Mouse (Mus musculus) limb, embryonic 13.5 days (tissue): ENCODE measurements around the gene Gm11096. TPM values are rescaled to one million over a fixed set of nuclear protein-coding genes. Genes with fewer than 3 reads are reported as not detected.

Source experiments
- ATAC-seq: fragments of 200-750 bp; cut with Nextera tagmentation; 2 replicates; pipeline ENCODE4 v1.8.0; 2017; ENCODE audit warnings: low read depth, moderate number of reproducible peaks, moderate TSS enrichment; ENCODE audit not compliant: low FRiP score
- H3K27ac ChIP-seq: fragments of 300-500 bp; sonication (generic); 2 replicates; pipeline ENCODE4 v1.5.1; 2015; ENCODE audit warnings: inconsistent platforms, mild to moderate bottlenecking, moderate library complexity
- H3K27me3 ChIP-seq: fragments of 300-500 bp; sonication (generic); 2 replicates; pipeline ENCODE4 v1.6.1; 2015; ENCODE audit warnings: mild to moderate bottlenecking, inconsistent platforms
- H3K36me3 ChIP-seq: fragments of 300-500 bp; sonication (generic); 2 replicates; pipeline ENCODE4 v1.6.1; 2015; ENCODE audit warnings: inconsistent platforms, mild to moderate bottlenecking, moderate library complexity
- H3K4me1 ChIP-seq: fragments of 300-500 bp; sonication (generic); 2 replicates; pipeline ENCODE4 v1.6.1; 2015; ENCODE audit warnings: inconsistent platforms
- H3K4me2 ChIP-seq: fragments of 300-500 bp; sonication (generic); replicated peaks from 2 replicates; pipeline ENCODE4 v1.6.1; 2015; ENCODE audit warnings: inconsistent platforms, mild to moderate bottlenecking, moderate library complexity
- H3K4me3 ChIP-seq: fragments of 300-500 bp; sonication (generic); 2 replicates; pipeline ENCODE4 v1.5.1; 2015; ENCODE audit warnings: moderate library complexity, mild to moderate bottlenecking, inconsistent platforms
- H3K9ac ChIP-seq: fragments of 300-500 bp; sonication (generic); 2 replicates; pipeline ENCODE4 v1.6.1; 2015; ENCODE audit warnings: mild to moderate bottlenecking, inconsistent platforms
- H3K9me3 ChIP-seq: fragments of 300-500 bp; sonication (generic); 2 replicates; pipeline ENCODE4 v1.6.1; 2016; ENCODE audit warnings: inconsistent platforms
- WGBS: fragments of 180-500 bp; shearing (Covaris S2); methylation state at CpG from one replicate; pipeline ENCODE4 v1.1.7; 2015; 5-methylcytosine and 5-hydroxymethylcytosine counted together
- polyA plus RNA-seq: library from polyadenylated mRNA; unstranded; fragments of >200 nt; fragmentation: Nextera tagmentation; extraction: Ambion mirVana; gene quantifications from 2 replicates; pipeline ENCODE4 v1.2.1, GENCODE M21; 2015

Gm11096 gene
- polyA plus RNA-seq, 1 experiment from 2014 or later, result not detected

- ATAC-seq, result no peak
- H3K27me3 ChIP-seq, result peaks cover 4% of the 10 kb centered on the region; the same call in 1 of the 2 replicates
- no peak overlapping the region for H3K27ac ChIP-seq
- peaks cover 6% of the 10 kb centered on the region; the same call in 1 of the 2 replicates for H3K36me3 ChIP-seq
- no peak overlapping the region for H3K4me3 ChIP-seq
- H3K4me1 ChIP-seq, result peaks cover 21% of the 10 kb centered on the region
- no peak overlapping the region for H3K9ac ChIP-seq
- H3K4me2 ChIP-seq, result no peak overlapping the region
- no peaks in the 10 kb centered on the region for H3K9me3 ChIP-seq
- WGBS, result 65% methylated on average over 7 of the region's 7 CpGs
These were observed 14.3 kb upstream of the Gm11096 start for GRCm38 (mm10) chr17:81427245-81427644.

- no peak overlapping the region for H3K4me3 ChIP-seq
- peaks cover 14% of the 10 kb centered on the region; the same call in 1 of the 2 replicates for H3K4me1 ChIP-seq
- H3K9ac ChIP-seq, result no peak overlapping the region
- H3K4me2 ChIP-seq, result no peak overlapping the region
- peaks cover 5% of the 10 kb centered on the region; the same call in 1 of the 2 replicates for H3K36me3 ChIP-seq
- no peak for ATAC-seq
- no peaks in the 10 kb centered on the region for H3K27me3 ChIP-seq
- no peak overlapping the region for H3K27ac ChIP-seq
- no peaks in the 10 kb centered on the region for H3K9me3 ChIP-seq
- WGBS, result 63% methylated on average over 2 of the region's 2 CpGs
These were observed 8.8 kb upstream of the Gm11096 start for GRCm38 (mm10) chr17:81432733-81433132.

DNA sequence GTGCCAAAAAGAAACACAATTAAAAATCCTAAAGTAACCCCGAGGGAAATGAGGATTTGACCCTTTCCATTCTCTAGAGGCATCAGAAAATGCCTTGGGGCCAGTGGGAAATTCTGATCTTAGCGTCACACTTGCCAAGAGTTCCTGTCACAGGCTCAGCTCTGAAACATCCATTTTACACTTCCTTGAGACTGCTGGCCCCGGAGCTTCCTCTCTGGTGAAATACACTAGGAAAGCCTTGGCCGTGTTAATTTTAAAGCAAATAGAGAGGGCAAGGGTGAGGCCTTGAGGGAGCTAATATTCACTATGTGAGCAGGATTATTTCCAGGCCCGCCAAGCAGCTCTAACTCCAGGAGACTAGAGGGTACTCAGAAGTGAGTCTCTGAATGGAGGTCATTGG lies 8.4 kb upstream of the Gm11096 start:
- peak; percentile 59 for ATAC-seq
- H3K4me1 ChIP-seq, result peaks cover 13% of the 10 kb centered on the region; the same call in 1 of the 2 replicates
- 0 out of 2 replicates have a peak overlapping the region, but pooled peaks have one; percentile 10 for H3K27ac ChIP-seq
- H3K9me3 ChIP-seq, result no peaks in the 10 kb centered on the region
- H3K4me3 ChIP-seq, result no peak overlapping the region
- H3K9ac ChIP-seq, result no peak overlapping the region
- WGBS, result 38% methylated on average over 5 of the region's 5 CpGs
- H3K27me3 ChIP-seq, result no peaks in the 10 kb centered on the region
- no peak overlapping the region for H3K4me2 ChIP-seq
- H3K36me3 ChIP-seq, result peaks cover 5% of the 10 kb centered on the region; the same call in 1 of the 2 replicates

- 68% methylated on average over 3 of the region's 3 CpGs for WGBS
- Histone ChIP-seq H3K9me3 (no peaks in the 10 kb centered on the region), H3K27me3 (no peaks in the 10 kb centered on the region), H3K27ac (no peak overlapping the region), H3K4me3 (no peak overlapping the region), H3K4me1 (no peaks in the 10 kb centered on the region), H3K36me3 (no peaks in the 10 kb centered on the region), H3K9ac (no peak overlapping the region), H3K4me2 (no peak overlapping the region)
- no peak for ATAC-seq
These were observed 13.7 kb downstream of the Gm11096 start for GRCm38 (mm10) chr17:81455269-81455668.

- Histone ChIP-seq H3K9ac (no peak overlapping the region), H3K4me2 (no peak overlapping the region), H3K27me3 (no peaks in the 10 kb centered on the region), H3K4me1 (no peaks in the 10 kb centered on the region), H3K27ac (no peak overlapping the region), H3K9me3 (no peaks in the 10 kb centered on the region), H3K36me3 (no peaks in the 10 kb centered on the region), H3K4me3 (no peak overlapping the region)
- ATAC-seq, result no peak
- 80% methylated on average over 7 of the region's 7 CpGs for WGBS
These were observed 14.4 kb downstream of the Gm11096 start for GRCm38 (mm10) chr17:81455977-81456376.

DNA sequence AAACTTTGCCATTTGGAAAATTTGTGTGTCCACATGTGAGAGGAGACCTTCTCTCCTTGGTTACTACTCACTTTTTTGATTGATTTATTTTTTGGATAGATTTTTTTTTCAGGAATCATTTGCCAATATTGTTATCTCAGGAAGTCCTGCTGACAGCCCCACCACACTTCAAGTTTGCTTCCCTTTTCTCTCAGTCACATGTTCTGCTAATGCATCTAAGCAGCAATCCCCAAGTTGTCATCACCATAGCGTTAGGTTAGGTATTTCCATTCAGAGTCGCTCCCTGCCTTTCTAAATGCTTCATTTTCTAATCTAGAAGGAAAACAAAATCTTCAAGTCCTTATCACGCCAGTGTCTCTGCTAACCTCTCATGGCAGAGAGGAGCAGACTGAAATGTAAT lies 17.8 kb downstream of the Gm11096 start:
- ATAC-seq, result no peak
- Histone ChIP-seq H3K9me3 (no peaks in the 10 kb centered on the region), H3K27me3 (no peaks in the 10 kb centered on the region), H3K4me2 (no peak overlapping the region), H3K36me3 (no peaks in the 10 kb centered on the region), H3K27ac (no peak overlapping the region), H3K4me1 (no peaks in the 10 kb centered on the region), H3K9ac (no peak overlapping the region), H3K4me3 (no peak overlapping the region)
- 86% methylated on average over 3 of the region's 3 CpGs for WGBS

DNA sequence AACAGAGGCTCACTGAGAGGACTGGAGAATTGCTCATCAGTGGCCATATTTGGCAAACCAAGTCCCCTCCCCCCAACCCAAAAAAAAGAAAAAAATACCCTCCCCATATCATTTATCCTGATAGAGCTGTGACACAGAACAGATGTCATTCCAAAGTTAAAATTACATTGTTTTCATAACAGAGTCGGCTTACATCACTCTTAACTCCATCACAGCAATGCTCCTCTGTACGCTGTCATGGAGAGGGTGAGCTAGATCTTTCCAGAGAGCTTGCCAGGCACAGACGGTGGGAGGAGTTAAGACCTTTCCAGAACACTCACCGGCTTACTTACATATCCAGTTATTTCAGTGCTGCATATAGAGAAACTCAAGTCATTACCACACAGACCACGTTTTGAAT lies 27.4 kb downstream of the Gm11096 start:
- no peak overlapping the region for H3K9ac ChIP-seq
- no peaks in the 10 kb centered on the region for H3K9me3 ChIP-seq
- no peaks in the 10 kb centered on the region for H3K4me1 ChIP-seq
- H3K27me3 ChIP-seq, result no peaks in the 10 kb centered on the region
- H3K4me3 ChIP-seq, result no peak overlapping the region
- H3K4me2 ChIP-seq, result no peak overlapping the region
- H3K27ac ChIP-seq, result no peak overlapping the region
- H3K36me3 ChIP-seq, result no peaks in the 10 kb centered on the region
- peak; percentile 78 for ATAC-seq
- 53% methylated on average over 5 of the region's 5 CpGs for WGBS

GRCm38 (mm10) chr17:81473363-81473762 lies 31.8 kb downstream of the Gm11096 start:
- H3K36me3 ChIP-seq, result no peaks in the 10 kb centered on the region
- no peak overlapping the region for H3K9ac ChIP-seq
- no peak overlapping the region for H3K4me2 ChIP-seq
- ATAC-seq, result no peak
- H3K27me3 ChIP-seq, result no peaks in the 10 kb centered on the region
- H3K27ac ChIP-seq, result no peak overlapping the region
- H3K4me1 ChIP-seq, result no peaks in the 10 kb centered on the region
- H3K4me3 ChIP-seq, result no peak overlapping the region
- WGBS, result 20% methylated on average over 3 of the region's 3 CpGs
- no peaks in the 10 kb centered on the region for H3K9me3 ChIP-seq

GRCm38 (mm10) chr17:81477420-81477819 lies 35.9 kb downstream of the Gm11096 start:
- WGBS, result 84% methylated on average over 1 of the region's 1 CpGs
- Histone ChIP-seq H3K4me3 (no peak overlapping the region), H3K27ac (no peak overlapping the region)

GRCm38 (mm10) chr17:81479807-81480206 lies 38.2 kb downstream of the Gm11096 start:
- Histone ChIP-seq H3K4me3 (no peak overlapping the region), H3K9me3 (no peaks in the 10 kb centered on the region), H3K4me1 (peaks cover 9% of the 10 kb centered on the region), H3K36me3 (no peaks in the 10 kb centered on the region), H3K27me3 (no peaks in the 10 kb centered on the region), H3K9ac (no peak overlapping the region), H3K4me2 (no peak overlapping the region), H3K27ac (no peak overlapping the region)
- ATAC-seq, result no peak
- 35% methylated on average over 4 of the region's 4 CpGs for WGBS

More at GRCm38 (mm10) chr17:81477420-81477819, 35.9 kb downstream of the Gm11096 start:
- Histone ChIP-seq H3K9ac (no peak overlapping the region), H3K27me3 (no peaks in the 10 kb centered on the region), H3K36me3 (no peaks in the 10 kb centered on the region), H3K4me2 (no peak overlapping the region), H3K4me1 (peaks cover 9% of the 10 kb centered on the region), H3K9me3 (no peaks in the 10 kb centered on the region)
- ATAC-seq, result no peak

GRCm38 (mm10) chr17:81480351-81481161 lies 39.0 kb downstream of the Gm11096 start:
- no peak overlapping the region for H3K9ac ChIP-seq
- no peaks in the 10 kb centered on the region for H3K27me3 ChIP-seq
- peak; percentile 78 for ATAC-seq
- peak overlapping the region; percentile 31 for H3K4me2 ChIP-seq
- no peaks in the 10 kb centered on the region for H3K36me3 ChIP-seq
- peaks cover 9% of the 10 kb centered on the region for H3K4me1 ChIP-seq
- no peak overlapping the region for H3K4me3 ChIP-seq
- H3K27ac ChIP-seq, result no peak overlapping the region; the same call in 1 of the 2 replicates
- 62% methylated on average over 21 of the region's 21 CpGs for WGBS
- no peaks in the 10 kb centered on the region for H3K9me3 ChIP-seq

- no peaks in the 10 kb centered on the region for H3K36me3 ChIP-seq
- H3K9me3 ChIP-seq, result no peaks in the 10 kb centered on the region
- H3K4me3 ChIP-seq, result no peak overlapping the region
- no peak overlapping the region for H3K9ac ChIP-seq
- H3K27me3 ChIP-seq, result no peaks in the 10 kb centered on the region
- WGBS, result 83% methylated on average over 11 of the region's 11 CpGs
- H3K4me1 ChIP-seq, result peaks cover 9% of the 10 kb centered on the region
- H3K27ac ChIP-seq, result no peak overlapping the region
- H3K4me2 ChIP-seq, result no peak overlapping the region
- ATAC-seq, result no peak
These were observed 40.4 kb downstream of the Gm11096 start for GRCm38 (mm10) chr17:81481843-81482490.
